Mouse (Mus musculus) limb, embryonic 12.5 days (tissue): ENCODE results near the gene Wwp2. TPM values are rescaled to one million over a fixed set of nuclear protein-coding genes. Genes with fewer than 3 reads are reported as not detected.
A peak's percentile ranks its signal among the peaks of the same experiment; 100 is the strongest.

Experiments
- ATAC-seq: fragments of 200-750 bp; cut with Nextera tagmentation; 2 replicates; pipeline ENCODE4 v1.8.0; 2017; ENCODE audit warnings: low read depth, moderate TSS enrichment; ENCODE audit not compliant: insufficient number of reproducible peaks, insufficient read depth, low FRiP score, low TSS enrichment
- H3K27ac ChIP-seq: fragments of 300-500 bp; sonication (generic); 2 replicates; pipeline ENCODE4 v1.5.1; 2016; ENCODE audit warnings: mild to moderate bottlenecking, moderate library complexity
- H3K27me3 ChIP-seq: fragments of 300-500 bp; sonication (generic); 2 replicates; pipeline ENCODE4 v1.6.1; 2016; ENCODE audit warnings: mild to moderate bottlenecking, moderate library complexity
- H3K36me3 ChIP-seq: fragments of 300-500 bp; sonication (generic); 2 replicates; pipeline ENCODE4 v1.6.1; 2016; ENCODE audit warnings: mild to moderate bottlenecking, moderate library complexity
- H3K4me1 ChIP-seq: fragments of 300-500 bp; sonication (generic); replicated peaks from 2 replicates; pipeline ENCODE4 v1.6.1; 2016
- H3K4me2 ChIP-seq: fragments of 300-500 bp; sonication (generic); 2 replicates; pipeline ENCODE4 v1.6.1; 2016; ENCODE audit warnings: mild to moderate bottlenecking, moderate library complexity
- H3K4me3 ChIP-seq: fragments of 300-500 bp; sonication (generic); replicated peaks from 2 replicates; pipeline ENCODE4 v1.5.1; 2016; ENCODE audit warnings: mild to moderate bottlenecking
- H3K9ac ChIP-seq: fragments of 300-500 bp; sonication (generic); replicated peaks from 2 replicates; pipeline ENCODE4 v1.6.1; 2016; ENCODE audit warnings: mild to moderate bottlenecking, moderate library complexity
- H3K9me3 ChIP-seq: fragments of 300-500 bp; sonication (generic); 2 replicates; pipeline ENCODE4 v1.6.1; 2016; ENCODE audit warnings: mild to moderate bottlenecking, moderate library complexity
- WGBS: fragments of 180-500 bp; shearing (Covaris S2); methylation state at CpG from one replicate; pipeline ENCODE4 v1.1.7; 2016; 5-methylcytosine and 5-hydroxymethylcytosine counted together
- polyA plus RNA-seq: library from polyadenylated mRNA; unstranded; fragments of >200 nt; fragmentation: Nextera tagmentation; extraction: Ambion mirVana; gene quantifications from 2 replicates; pipeline ENCODE4 v1.2.1, GENCODE M21; 2016

The Wwp2 gene
- polyA plus RNA-seq, 1 experiment from 2014 or later = 277 TPM

- Histone ChIP-seq H3K9ac (0 out of 2 replicates have a peak overlapping the region, but pooled peaks have one; percentile 31), H3K4me3 (no peak overlapping the region)
- 59% methylated on average over 12 of the region's 12 CpGs for WGBS
These were observed 120.4 kb downstream of the Wwp2 start for GRCm38 (mm10) chr8:107556511-107556936.

GRCm38 (mm10) chr8:107560820-107561536 is 124.8 kb downstream of the Wwp2 start:
- WGBS = 30% methylated on average over 16 of the region's 16 CpGs
- ATAC-seq = peak; percentile 24; the same call in 1 of the 2 replicates

More at GRCm38 (mm10) chr8:107556511-107556936, 120.4 kb downstream of the Wwp2 start:
- Histone ChIP-seq H3K9me3 (no peaks in the 10 kb centered on the region), H3K4me2 (peak overlapping the region; percentile 9; the same call in 1 of the 2 replicates), H3K4me1 (peaks cover 13% of the 10 kb centered on the region), H3K27me3 (no peaks in the 10 kb centered on the region), H3K27ac (peak overlapping the region; percentile 73), H3K36me3 (peaks cover 68% of the 10 kb centered on the region)
- no peak for ATAC-seq

GRCm38 (mm10) chr8:107562164-107562563 is 126.0 kb downstream of the Wwp2 start:
- Histone ChIP-seq H3K4me2 (no peak overlapping the region), H3K36me3 (peaks cover 15% of the 10 kb centered on the region), H3K4me3 (no peak overlapping the region), H3K27ac (no peak overlapping the region), H3K9ac (no peak overlapping the region), H3K9me3 (no peaks in the 10 kb centered on the region), H3K27me3 (no peaks in the 10 kb centered on the region), H3K4me1 (peaks cover 19% of the 10 kb centered on the region)
- 72% methylated on average over 9 of the region's 9 CpGs for WGBS
- ATAC-seq = no peak

More at GRCm38 (mm10) chr8:107560820-107561536, 124.8 kb downstream of the Wwp2 start:
- Histone ChIP-seq H3K9ac (no peak overlapping the region), H3K9me3 (no peaks in the 10 kb centered on the region), H3K4me2 (peak overlapping the region; percentile 43), H3K4me3 (peak overlapping the region; percentile 12; the same call in 1 of the 2 replicates), H3K27ac (peak overlapping the region; percentile 76), H3K36me3 (peaks cover 27% of the 10 kb centered on the region), H3K27me3 (no peaks in the 10 kb centered on the region), H3K4me1 (peaks cover 19% of the 10 kb centered on the region)

GRCm38 (mm10) chr8:107571046-107571445 is 134.9 kb downstream of the Wwp2 start:
- Histone ChIP-seq H3K4me1 (no peaks in the 10 kb centered on the region), H3K4me2 (no peak overlapping the region), H3K27me3 (no peaks in the 10 kb centered on the region), H3K9me3 (no peaks in the 10 kb centered on the region), H3K4me3 (no peak overlapping the region), H3K36me3 (no peaks in the 10 kb centered on the region), H3K9ac (no peak overlapping the region), H3K27ac (no peak overlapping the region)
- no peak for ATAC-seq
- 90% methylated on average over 2 of the region's 2 CpGs for WGBS

DNA sequence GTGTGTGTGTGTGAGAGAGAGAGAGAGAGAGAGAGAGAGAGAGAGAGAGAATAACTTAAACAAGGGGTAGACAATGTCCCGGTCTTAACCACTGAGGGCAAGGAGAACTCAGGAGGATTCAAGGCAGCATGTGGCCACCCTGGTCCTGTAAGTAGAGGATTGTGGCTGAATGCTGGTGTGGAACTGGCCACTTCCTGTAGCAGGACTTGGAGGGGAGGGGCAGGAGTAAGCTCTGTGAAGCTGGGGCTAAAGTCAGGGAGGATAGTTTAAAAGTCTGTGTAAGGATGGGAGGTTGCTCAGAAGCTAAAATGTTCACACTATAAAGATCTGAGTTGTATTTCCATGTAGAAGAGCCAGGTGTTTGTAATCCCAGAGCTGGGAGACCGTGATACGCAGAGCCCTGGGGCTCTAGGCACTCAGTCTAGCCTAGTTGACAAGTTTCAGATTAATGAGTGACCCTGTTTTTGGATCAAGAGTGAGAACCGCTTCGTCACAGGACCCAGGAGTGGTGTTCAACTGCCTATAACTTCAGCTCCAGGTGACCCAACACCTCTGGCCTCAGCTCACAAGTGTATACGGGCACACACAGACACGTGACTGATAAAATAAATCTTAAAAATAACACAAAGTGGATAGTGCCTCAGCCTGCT is 135.4 kb downstream of the Wwp2 start:
- Histone ChIP-seq H3K9ac (no peak overlapping the region), H3K27ac (no peak overlapping the region), H3K4me1 (no peaks in the 10 kb centered on the region; the same call in 1 of the 2 replicates), H3K4me3 (no peak overlapping the region), H3K27me3 (no peaks in the 10 kb centered on the region), H3K9me3 (no peaks in the 10 kb centered on the region), H3K36me3 (no peaks in the 10 kb centered on the region), H3K4me2 (no peak overlapping the region)
- 82% methylated on average over 7 of the region's 7 CpGs for WGBS
- no peak for ATAC-seq

DNA sequence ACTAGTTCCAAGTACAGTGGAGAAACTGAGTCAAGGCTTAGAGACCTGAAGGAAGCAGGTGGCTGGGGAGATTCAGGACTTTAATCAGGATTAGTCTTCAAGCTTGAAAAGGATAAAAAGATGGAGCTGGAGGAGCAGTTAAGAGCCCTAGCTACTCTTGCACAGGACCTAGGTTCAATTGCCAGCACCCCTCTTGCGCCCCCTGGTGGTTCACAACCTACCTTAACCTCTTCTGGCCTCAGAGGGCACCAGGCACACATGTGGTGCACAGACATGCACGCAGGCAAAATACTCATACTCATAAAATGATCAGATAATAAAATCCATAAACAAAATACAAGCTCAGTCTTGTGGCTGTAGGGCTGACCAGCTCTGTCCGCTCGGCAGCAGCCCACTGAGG is 136.3 kb downstream of the Wwp2 start:
- 39% methylated on average over 4 of the region's 4 CpGs for WGBS
- no peaks in the 10 kb centered on the region for H3K27me3 ChIP-seq
- no peak overlapping the region for H3K4me2 ChIP-seq
- no peak overlapping the region for H3K9ac ChIP-seq
- no peak overlapping the region for H3K27ac ChIP-seq
- H3K9me3 ChIP-seq = no peaks in the 10 kb centered on the region
- ATAC-seq = 0 out of 2 replicates have a peak, but pooled peaks have one; percentile 44
- no peaks in the 10 kb centered on the region; the same call in 1 of the 2 replicates for H3K4me1 ChIP-seq
- no peak overlapping the region for H3K4me3 ChIP-seq
- H3K36me3 ChIP-seq = no peaks in the 10 kb centered on the region

GRCm38 (mm10) chr8:107574771-107575170 is 138.6 kb downstream of the Wwp2 start:
- Histone ChIP-seq H3K9me3 (no peaks in the 10 kb centered on the region), H3K9ac (no peak overlapping the region), H3K4me2 (no peak overlapping the region), H3K4me1 (no peaks in the 10 kb centered on the region; the same call in 1 of the 2 replicates), H3K36me3 (peaks cover 22% of the 10 kb centered on the region), H3K4me3 (no peak overlapping the region), H3K27me3 (no peaks in the 10 kb centered on the region), H3K27ac (no peak overlapping the region)
- ATAC-seq = no peak
- 88% methylated on average over 3 of the region's 3 CpGs for WGBS

GRCm38 (mm10) chr8:107576702-107577101 is 140.5 kb downstream of the Wwp2 start:
- Histone ChIP-seq H3K9me3 (no peaks in the 10 kb centered on the region), H3K27ac (peak overlapping the region; percentile 59; the same call in 1 of the 2 replicates), H3K9ac (no peak overlapping the region), H3K4me1 (no peaks in the 10 kb centered on the region; the same call in 1 of the 2 replicates), H3K27me3 (no peaks in the 10 kb centered on the region), H3K4me2 (peak overlapping the region; percentile 39; the same call in 1 of the 2 replicates), H3K4me3 (no peak overlapping the region), H3K36me3 (peaks cover 41% of the 10 kb centered on the region)
- 13% methylated on average over 10 of the region's 10 CpGs for whole genome bisulfite sequencing
- ATAC-seq = peak; percentile 56; the same call in 1 of the 2 replicates

- no peaks in the 10 kb centered on the region for H3K9me3 ChIP-seq
- H3K4me3 ChIP-seq = no peak overlapping the region
- no peak overlapping the region for H3K4me2 ChIP-seq
- ATAC-seq = no peak
- H3K27me3 ChIP-seq = no peaks in the 10 kb centered on the region
- H3K9ac ChIP-seq = no peak overlapping the region
- WGBS = 90% methylated on average over 4 of the region's 4 CpGs
- H3K27ac ChIP-seq = peak overlapping the region; percentile 59
- H3K4me1 ChIP-seq = no peaks in the 10 kb centered on the region; the same call in 1 of the 2 replicates
- H3K36me3 ChIP-seq = peaks cover 51% of the 10 kb centered on the region
These were observed 141.5 kb downstream of the Wwp2 start for GRCm38 (mm10) chr8:107577640-107578039.

DNA sequence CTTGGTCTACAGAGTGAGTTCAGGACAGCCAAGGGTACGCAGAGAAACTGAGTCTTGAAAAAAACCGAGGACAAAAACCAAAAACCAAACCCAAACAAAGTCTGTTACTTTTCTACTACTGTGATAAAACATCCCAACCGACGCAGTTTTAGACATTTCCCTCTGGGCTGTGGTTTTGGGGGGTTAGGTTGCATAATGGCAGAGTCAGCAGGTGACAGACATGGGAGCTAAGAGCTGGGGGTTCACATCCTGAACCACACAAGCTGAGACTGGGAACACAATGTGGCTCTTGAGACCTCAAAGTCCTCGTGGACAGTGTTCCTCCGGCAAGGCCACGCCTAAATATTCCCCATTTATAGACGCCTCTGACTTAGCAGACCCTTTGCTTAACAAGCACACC is 142.0 kb downstream of the Wwp2 start:
- H3K4me1 ChIP-seq = no peaks in the 10 kb centered on the region; the same call in 1 of the 2 replicates
- no peaks in the 10 kb centered on the region for H3K9me3 ChIP-seq
- H3K4me3 ChIP-seq = no peak overlapping the region
- WGBS = 88% methylated on average over 8 of the region's 8 CpGs
- H3K9ac ChIP-seq = no peak overlapping the region
- no peaks in the 10 kb centered on the region for H3K27me3 ChIP-seq
- peaks cover 56% of the 10 kb centered on the region for H3K36me3 ChIP-seq
- H3K27ac ChIP-seq = no peak overlapping the region
- ATAC-seq = no peak
- H3K4me2 ChIP-seq = no peak overlapping the region

GRCm38 (mm10) chr8:107578541-107578940 is 142.4 kb downstream of the Wwp2 start:
- no peak overlapping the region for H3K4me2 ChIP-seq
- H3K9ac ChIP-seq = no peak overlapping the region
- no peak overlapping the region for H3K4me3 ChIP-seq
- no peaks in the 10 kb centered on the region; the same call in 1 of the 2 replicates for H3K4me1 ChIP-seq
- no peaks in the 10 kb centered on the region for H3K27me3 ChIP-seq
- 85% methylated on average over 8 of the region's 8 CpGs for WGBS
- no peak for ATAC-seq
- no peak overlapping the region for H3K27ac ChIP-seq
- no peaks in the 10 kb centered on the region for H3K9me3 ChIP-seq
- peaks cover 60% of the 10 kb centered on the region for H3K36me3 ChIP-seq
